Mouse (Mus musculus): Measurements from ENCODE around the gene Ube3b. TPM values are rescaled to one million over a fixed set of nuclear protein-coding genes. Genes with fewer than 3 reads are reported as not detected.
A peak's percentile ranks its signal among the peaks of the same experiment; 100 is the strongest.

The Ube3b gene
- polyA plus RNA-seq, 1 experiment: 58.1 TPM

- no peak for DNase-seq (ENCODE audit: low read depth, low spot score)
- WGBS: 79% methylated on average over 8 of the region's 8 CpGs
Measured at GRCm38 (mm10) chr5:114416855-114417254, 36.4 kb downstream of the Ube3b start.

GRCm38 (mm10) chr5:114418541-114418940 is 38.1 kb downstream of the Ube3b start:
- no peak for DNase-seq (ENCODE audit: low read depth, low spot score)
- 82% methylated on average over 8 of the region's 8 CpGs for WGBS

- DNase-seq (ENCODE audit: low read depth, low spot score): no peak
Measured at GRCm38 (mm10) chr5:114421561-114422298, 41.3 kb downstream of the Ube3b start.

GRCm38 (mm10) chr5:114422591-114422990 is 42.2 kb downstream of the Ube3b start:
- DNase-seq (ENCODE audit: low read depth, low spot score): no peak
- WGBS: 14% methylated on average over 5 of the region's 5 CpGs

More at GRCm38 (mm10) chr5:114421561-114422298, 41.3 kb downstream of the Ube3b start:
- 51% methylated on average over 11 of the region's 11 CpGs for WGBS

DNA sequence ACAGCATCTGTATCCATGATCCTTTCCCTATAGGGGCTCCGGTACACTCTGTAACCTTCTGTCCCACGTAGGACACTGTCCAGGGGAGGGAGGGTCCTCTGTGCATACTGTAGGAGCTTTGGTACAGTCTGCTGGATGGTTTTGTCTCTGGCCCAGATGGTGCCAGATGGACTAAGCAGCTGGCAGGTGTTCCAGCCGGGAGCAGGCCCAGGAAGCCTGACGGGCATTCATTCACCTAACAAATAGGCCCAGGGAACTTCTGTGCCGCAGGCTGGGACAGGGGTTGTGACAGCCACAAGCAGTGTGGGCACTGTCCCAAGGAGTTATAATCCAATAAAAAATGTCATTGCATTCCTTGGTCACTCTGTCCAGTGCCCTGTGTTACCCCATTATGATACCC is 43.6 kb downstream of the Ube3b start:
- no peak for DNase-seq (ENCODE audit: low read depth, low spot score)
- WGBS: 70% methylated on average over 5 of the region's 5 CpGs

- no peak for DNase-seq (ENCODE audit: low read depth, low spot score)
- WGBS: 65% methylated on average over 6 of the region's 6 CpGs
Measured at GRCm38 (mm10) chr5:114426732-114427131, 46.3 kb downstream of the Ube3b start.

DNA sequence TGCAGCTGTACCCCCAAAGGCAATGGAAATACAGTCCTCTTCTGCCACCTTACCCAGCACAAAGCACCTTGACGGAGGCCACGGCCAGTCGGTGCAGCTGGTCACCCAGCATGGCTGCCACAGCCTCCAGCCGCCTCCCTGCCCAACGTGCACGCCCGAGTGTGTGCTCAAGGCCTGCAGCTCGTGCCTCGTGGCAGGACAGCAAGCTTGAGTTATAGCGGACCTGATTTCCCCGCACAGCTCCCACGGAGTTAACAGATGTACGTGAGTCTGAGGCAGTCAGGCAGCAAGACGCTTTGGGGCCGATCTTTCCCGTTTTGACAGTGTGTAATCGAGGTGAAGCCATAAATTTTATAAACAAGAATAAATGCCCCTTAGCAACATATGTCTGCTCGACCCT is 48.2 kb downstream of the Ube3b start:
- WGBS: 38% methylated on average over 18 of the region's 18 CpGs
- no peak for DNase-seq (ENCODE audit: low read depth, low spot score)

GRCm38 (mm10) chr5:114429781-114430180 is 49.4 kb downstream of the Ube3b start:
- WGBS: 71% methylated on average over 7 of the region's 7 CpGs
- DNase-seq (ENCODE audit: low read depth, low spot score): no peak

DNA sequence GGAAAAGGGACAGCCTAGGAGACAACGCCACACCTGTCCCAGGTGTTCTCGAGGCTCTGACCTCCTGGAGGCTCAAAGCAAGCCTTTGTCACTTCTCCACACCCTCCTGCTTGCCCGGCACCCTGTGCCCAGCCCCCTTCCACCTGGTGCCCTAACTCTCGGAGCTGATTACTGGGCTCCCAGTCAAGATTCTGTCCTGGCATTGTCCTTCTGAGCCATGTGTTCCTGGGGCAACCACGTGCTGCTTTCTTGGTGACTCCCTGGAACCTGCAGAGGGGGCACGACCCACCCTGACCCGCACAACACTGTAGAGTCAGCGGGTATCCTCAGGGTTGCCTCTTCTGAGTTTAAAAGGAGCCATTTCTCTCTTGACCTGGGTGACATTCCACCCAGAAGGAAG is 54.0 kb downstream of the Ube3b start:
- WGBS: 73% methylated on average over 8 of the region's 8 CpGs
- no peak for DNase-seq (ENCODE audit: low read depth, low spot score)

GRCm38 (mm10) chr5:114435588-114435987 is 55.2 kb downstream of the Ube3b start:
- 92% methylated on average over 14 of the region's 14 CpGs for WGBS
- DNase-seq (ENCODE audit: low read depth, low spot score): no peak

DNA sequence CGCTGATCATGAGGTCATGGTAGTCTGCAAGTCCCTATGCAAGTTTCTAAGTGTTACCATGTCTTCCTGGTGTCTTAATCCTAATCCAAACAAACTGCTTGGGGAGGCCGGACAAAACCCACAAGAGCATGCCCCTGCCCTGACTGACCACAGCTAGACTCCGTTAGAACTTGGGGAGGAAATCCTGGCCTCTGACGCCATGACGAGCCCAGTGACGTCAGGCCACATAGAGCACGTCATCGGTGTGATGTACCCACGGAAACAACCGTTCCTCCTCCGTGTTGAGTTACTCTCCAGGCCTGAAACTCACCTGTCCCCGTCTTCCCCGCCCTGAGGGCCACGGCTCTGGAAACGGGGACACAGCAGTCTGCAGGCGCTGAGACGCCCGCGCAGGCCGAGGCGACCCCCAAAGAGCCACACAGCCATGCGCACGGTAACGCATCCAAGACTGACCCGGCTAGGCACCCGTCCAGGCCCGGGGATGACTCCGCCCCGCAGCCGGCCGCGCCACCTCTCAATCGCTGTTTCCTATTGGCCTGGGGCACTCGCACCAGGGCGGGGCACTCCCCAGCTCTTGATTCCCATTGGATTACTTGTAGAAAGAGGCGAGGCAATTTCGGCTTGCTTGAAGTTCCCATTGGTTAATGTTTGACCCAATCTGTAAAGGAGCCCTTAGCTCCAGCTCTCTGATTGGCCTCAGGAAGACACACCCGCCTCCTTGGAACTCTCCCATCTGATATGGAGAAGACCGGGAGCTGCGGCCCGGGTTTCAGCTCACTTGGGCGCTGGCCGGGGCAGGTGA is 63.4 kb downstream of the Ube3b start, which contains the start of the genes Mmab and Mvk:
Mmab (minus strand) TSS at position 495 of the 802 bp plus-strand sequence.
Mvk (plus strand) TSS at position 704 of the 802 bp plus-strand sequence.
- WGBS: under 1% methylated on average over 43 of the region's 43 CpGs
- peak; percentile 88 for DNase-seq (ENCODE audit: low read depth, low spot score)

DNA sequence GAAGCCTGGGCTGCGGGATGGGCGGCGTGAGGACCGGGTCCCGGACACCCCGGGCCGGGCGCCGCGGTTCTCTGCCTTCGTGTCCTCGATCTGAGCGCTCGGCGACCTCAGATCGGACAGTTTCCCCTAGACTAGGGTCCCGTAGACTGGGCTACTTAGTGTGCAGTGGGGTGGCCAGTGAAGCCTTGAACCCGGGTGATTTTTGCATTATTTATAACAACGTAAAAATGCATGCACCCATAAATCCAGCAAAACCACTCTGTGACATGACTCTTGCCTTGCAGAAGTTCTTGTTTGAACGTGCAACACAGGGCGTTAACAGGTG is 63.9 kb downstream of the Ube3b start:
- under 1% methylated on average over 21 of the region's 21 CpGs for WGBS
- DNase-seq (ENCODE audit: low read depth, low spot score): no peak

DNA sequence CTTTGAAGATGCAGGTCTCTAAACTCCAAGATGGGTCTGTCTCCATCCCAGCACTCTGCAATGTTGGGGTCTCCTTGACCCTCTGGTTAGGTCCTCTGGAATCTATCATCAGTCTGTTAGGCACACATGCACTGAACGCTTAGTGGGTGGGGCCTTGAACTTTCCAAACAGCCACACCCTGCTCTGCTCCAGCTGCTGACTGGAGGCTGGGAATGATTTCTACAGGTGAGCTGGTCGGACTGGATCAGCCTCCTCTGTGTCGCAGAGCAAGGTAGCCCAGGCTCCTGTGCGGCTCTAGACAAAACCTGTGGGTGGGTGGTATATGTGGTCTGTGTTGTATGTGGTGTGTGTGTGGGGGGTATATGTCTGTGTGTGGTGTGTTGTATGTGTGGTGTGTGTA is 68.6 kb downstream of the Ube3b start:
- WGBS: 36% methylated on average over 4 of the region's 4 CpGs
- peak; percentile 46 for DNase-seq (ENCODE audit: low read depth, low spot score)

- WGBS: 83% methylated on average over 9 of the region's 9 CpGs
- no peak for DNase-seq (ENCODE audit: low read depth, low spot score)
Measured at GRCm38 (mm10) chr5:114456287-114456686, 75.9 kb downstream of the Ube3b start.

GRCm38 (mm10) chr5:114456995-114457605 is 76.7 kb downstream of the Ube3b start:
- 75% methylated on average over 16 of the region's 16 CpGs for WGBS
- DNase-seq (ENCODE audit: low read depth, low spot score): no peak

- WGBS: 12% methylated on average over 7 of the region's 7 CpGs
- DNase-seq (ENCODE audit: low read depth, low spot score): peak; percentile 40
Measured at GRCm38 (mm10) chr5:114461238-114461637, 80.8 kb downstream of the Ube3b start.

DNA sequence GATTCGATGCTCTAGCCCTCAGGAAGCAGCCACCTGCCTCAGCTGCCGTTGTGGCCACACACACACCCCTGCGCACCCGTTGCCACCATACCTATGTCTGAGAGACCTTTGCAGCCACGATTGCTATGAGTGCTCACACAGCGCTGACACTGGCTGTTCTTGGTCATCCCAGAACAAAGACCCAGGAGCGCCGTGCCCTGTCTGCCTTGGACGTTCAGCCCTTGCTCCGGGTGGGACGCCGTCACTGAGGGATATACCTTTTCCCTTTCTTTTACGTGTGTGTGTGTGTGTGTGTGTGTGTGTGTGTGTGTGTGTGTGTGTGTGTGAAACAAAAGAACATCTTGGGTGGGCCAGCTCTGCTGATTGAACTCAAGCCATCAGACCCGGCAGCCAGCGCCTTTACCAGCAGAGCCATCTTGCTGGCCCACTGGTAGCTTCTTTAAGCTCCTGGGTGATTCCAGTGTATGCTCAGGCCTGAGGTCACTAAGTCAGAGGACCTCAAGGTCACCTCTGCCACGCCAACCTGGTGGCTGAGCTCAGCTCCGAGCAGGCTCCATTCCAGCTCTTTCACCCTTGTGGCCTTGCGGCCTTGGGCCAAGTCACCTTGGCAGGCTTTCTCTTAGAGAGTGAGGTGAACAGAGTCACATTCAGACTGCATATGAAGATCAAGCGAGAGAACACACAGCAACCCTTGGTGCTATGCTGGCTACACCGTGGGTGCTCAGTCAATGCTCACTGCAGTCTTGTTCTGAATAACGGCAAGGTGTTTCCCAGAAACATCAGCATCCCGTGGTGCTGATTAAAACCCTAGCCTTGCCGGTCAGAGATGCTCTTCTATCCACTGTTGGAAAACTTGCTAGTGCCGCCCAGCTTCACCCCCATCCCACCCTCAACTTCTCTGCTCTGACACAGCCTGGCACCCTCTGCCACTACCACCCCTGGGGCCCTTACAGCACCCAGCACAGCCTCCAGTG is 81.9 kb downstream of the Ube3b start:
- DNase-seq (ENCODE audit: low read depth, low spot score): no peak
- WGBS: 82% methylated on average over 24 of the region's 24 CpGs

DNA sequence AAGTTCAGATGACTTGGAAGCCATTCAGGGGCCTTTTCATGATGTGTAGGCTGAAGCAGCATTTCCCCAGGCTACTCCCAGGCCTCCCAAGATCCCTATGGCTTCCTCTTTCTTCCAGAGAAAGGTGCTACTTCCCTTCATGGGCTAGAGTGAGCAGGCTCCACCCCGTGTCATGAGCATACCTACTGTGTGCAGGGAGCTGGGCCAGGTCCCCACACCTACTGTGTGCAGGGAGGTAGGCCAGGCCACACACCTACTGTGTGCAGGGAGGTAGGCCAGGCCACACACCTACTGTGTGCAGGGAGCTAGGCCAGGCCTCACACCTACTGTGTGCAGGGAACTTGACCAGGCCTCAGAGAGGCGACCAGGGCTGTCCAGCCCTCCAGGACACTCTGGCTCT is 84.2 kb downstream of the Ube3b start:
- WGBS: 74% methylated on average over 2 of the region's 2 CpGs
- no peak for DNase-seq (ENCODE audit: low read depth, low spot score)

DNA sequence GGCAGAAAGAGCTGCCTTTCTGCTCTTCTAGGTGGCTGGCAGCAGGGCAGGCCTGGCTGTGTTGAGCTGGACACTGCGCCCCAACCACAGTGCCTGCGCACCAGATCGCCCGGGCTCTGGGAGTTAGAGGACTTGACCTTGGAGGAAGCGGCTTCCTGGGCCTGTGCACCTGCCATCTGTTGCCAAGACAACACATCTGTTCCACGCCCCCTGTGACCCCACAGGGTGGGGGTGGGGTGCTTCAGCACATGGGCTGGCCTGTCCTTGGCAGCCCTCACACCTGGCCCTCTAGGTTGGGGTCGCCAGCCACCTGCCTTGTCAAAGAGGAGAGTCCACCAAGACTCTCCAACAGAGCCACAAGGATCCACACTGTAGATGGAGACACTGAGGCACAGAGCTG is 85.2 kb downstream of the Ube3b start:
- DNase-seq (ENCODE audit: low read depth, low spot score): no peak
- 66% methylated on average over 7 of the region's 7 CpGs for WGBS
